Mouse (Mus musculus) liver, adult 2 months (tissue): ENCODE measurements around the gene Klf13.

ENCODE experiments used
- CTCF ChIP-seq: fragments of 200-500 bp; IDR thresholded peaks from 2 replicates; pipeline ENCODE4 v1.5.1; 2011; ENCODE audit warnings: low read depth, low read length, control low read depth
- POLR2A ChIP-seq: fragments of 200-500 bp; IDR thresholded peaks from 2 replicates; pipeline ENCODE4 v1.6.1; 2011; ENCODE audit warnings: low read length, control low read depth; ENCODE audit not compliant: insufficient read depth; ENCODE audit errors: extremely low read depth

- no peak for TF ChIP-seq CTCF
- TF ChIP-seq POLR2A: no peak
Observed at GRCm38 (mm10) chr7:63935809-63936187, 2.9 kb downstream of the Klf13 start.
